Mouse (Mus musculus) layer of hippocampus, adult 8-10 months (tissue): ENCODE results near the gene Cct8l1. TPM values are rescaled to one million over a fixed set of nuclear protein-coding genes. Genes with fewer than 3 reads are reported as not detected.

Experiments
- total RNA-seq, 4 experiments: library from RNA; stranded (reverse); gene quantifications; 2 replicates each; pipeline ENCODE4 v1.2.4; 2022

The Cct8l1 gene
- total RNA-seq, 4 experiments from 2014 or later = 0.23 to 0.61 (median 0.36) TPM

Other genes starting within 250 kb of the Cct8l1 start
- 10 to 100 TPM; 68.4 to 91.8 (median 77.2) TPM for gene Kmt2c, start 17.3 kb upstream of the Cct8l1 start, total RNA-seq
- gene Xrcc2, start 189.8 kb downstream of the Cct8l1 start, total RNA-seq = 1 to 10 TPM; 5.9 to 9.2 (median 7.8) TPM
- gene Actr3b, start 243.9 kb downstream of the Cct8l1 start, total RNA-seq = 100 to 1,000 TPM; 132 to 138 (median 137) TPM